Mouse (Mus musculus): ENCODE measurements around the gene Pax3.

The Pax3 gene

DNA sequence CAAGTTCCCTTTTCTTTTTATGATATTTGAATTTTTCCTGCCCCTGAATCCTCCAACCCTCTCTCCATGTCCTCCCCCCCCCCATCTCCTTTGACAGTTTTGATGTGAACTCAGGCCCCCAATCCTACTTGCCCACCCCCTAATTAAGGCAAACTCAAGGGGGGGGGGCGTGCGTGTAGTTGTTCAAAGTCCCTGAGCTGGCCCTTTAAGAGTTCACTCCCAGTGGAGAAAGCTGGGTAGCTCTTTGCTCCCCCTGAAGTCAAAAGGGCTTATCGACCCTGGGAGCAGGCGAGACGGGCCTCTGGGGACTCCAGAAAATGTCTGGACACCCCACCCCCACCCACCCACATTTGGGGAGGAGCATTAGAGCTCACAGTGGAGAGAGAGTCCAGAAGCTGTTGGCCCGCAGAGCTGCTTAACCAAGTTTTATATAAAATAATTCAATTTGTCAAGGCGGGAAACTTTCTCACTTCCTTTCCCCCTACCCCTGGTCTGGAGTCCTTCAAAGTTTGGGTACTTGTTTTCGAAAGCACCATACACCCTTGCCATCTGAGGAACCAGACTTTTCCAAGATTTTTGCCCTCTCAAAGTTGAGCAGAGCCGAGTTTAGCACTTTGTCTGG is 1.5 kb upstream of the Pax3 start:
- no peak for DNase-seq

DNA sequence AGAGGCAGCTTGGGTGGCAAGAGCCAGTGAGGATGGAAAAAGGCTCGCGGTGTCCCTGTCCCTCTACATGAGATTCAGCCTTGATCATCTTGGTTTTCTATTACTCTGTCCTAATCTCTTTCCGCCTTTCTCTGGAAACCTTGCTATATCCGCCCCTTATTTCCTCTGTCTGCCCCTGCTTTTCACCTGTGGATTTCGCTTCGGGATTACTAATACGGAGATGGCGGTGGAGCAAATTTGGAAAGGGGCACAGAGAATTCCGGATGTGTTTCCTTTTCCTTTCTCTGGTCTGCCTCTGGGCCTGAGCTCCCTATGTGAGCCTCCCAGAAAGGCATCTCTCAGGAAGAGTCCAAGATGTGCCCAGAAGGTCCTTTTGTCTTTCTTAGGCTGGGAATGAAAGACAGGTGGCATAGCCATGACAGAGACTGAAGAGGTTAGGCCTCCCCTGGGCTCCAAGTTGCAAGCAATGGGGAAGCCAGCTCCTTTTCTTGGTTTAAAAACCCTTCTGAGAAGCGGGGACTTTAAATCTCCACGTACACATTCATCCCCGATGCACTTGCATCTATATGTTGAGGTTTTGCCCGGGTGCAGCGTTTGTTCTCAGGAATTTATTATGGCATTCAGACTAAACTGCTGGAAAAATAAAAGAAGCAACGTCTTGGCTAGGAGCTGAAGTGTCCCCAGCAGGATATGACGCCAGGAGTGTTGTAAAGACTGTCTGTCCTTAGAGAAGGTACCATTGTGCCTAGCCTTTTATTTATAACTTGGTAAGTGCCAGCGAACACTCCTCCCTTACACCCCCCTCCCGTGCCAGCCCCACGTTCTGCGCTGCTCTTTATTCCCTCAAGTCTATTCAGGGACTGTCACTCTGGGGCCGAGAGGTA is 659 bp upstream of the Pax3 start:
- DNase-seq: no peak

GRCm38 (mm10) chr1:78195771-78196712 is 892 bp downstream of the Pax3 start:
- no peak for DNase-seq

- DNase-seq: no peak
Observed at GRCm38 (mm10) chr1:78195145-78195544, 1.8 kb downstream of the Pax3 start.

GRCm38 (mm10) chr1:78194381-78195047 is 2.4 kb downstream of the Pax3 start:
- DNase-seq: no peak

DNA sequence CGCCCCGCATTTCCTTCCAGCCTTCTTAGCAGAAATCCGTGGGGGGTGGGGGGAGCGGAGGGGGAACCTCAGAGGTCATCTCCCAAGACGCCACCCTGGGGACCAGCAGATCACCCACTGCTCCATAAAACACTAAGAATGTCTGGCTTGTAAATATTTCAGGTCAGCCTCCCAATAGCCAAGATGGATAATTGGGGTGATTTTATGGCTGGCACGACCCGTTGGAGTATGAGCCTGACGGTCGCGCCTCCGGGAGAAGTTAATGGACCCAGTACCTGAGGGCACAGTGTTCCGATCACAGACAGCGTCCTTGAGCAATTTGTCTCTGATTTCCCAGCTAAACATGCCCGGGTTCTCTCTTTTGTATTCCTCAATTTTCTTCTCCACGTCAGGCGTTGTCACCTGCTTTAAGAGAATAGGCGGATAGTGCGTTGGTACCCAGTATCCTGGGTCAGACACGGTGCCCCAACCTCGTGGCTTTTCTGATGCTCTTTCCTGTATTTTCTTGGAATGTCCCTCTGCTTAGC is 3.4 kb downstream of the Pax3 start:
- no peak for DNase-seq

GRCm38 (mm10) chr1:78192746-78193464 is 4.0 kb downstream of the Pax3 start:
- no peak for DNase-seq

GRCm38 (mm10) chr1:78192217-78192735 is 4.7 kb downstream of the Pax3 start:
- DNase-seq: no peak

GRCm38 (mm10) chr1:78191761-78192160 is 5.2 kb downstream of the Pax3 start:
- DNase-seq: no peak

DNA sequence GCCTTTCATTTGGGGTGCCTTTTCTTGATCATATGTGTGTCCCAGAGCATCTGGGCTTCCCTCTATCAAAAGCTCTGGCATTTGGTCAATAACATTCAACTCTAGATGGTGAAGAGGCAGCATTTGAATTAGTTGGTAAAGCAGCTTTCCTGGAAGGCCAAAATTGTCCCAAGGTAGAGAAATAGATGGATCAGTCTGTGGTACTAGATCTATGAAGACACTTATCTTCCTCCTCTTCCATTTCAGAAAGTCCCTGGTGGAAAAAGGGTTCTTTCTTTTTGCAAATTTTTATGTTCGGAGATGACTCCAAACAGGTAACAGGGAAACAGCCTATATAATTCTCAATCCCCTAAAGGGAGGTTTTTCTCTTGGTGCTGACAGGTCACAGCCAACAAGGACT is 5.6 kb downstream of the Pax3 start:
- DNase-seq: no peak

GRCm38 (mm10) chr1:78190386-78191111 is 6.4 kb downstream of the Pax3 start:
- no peak for DNase-seq

DNA sequence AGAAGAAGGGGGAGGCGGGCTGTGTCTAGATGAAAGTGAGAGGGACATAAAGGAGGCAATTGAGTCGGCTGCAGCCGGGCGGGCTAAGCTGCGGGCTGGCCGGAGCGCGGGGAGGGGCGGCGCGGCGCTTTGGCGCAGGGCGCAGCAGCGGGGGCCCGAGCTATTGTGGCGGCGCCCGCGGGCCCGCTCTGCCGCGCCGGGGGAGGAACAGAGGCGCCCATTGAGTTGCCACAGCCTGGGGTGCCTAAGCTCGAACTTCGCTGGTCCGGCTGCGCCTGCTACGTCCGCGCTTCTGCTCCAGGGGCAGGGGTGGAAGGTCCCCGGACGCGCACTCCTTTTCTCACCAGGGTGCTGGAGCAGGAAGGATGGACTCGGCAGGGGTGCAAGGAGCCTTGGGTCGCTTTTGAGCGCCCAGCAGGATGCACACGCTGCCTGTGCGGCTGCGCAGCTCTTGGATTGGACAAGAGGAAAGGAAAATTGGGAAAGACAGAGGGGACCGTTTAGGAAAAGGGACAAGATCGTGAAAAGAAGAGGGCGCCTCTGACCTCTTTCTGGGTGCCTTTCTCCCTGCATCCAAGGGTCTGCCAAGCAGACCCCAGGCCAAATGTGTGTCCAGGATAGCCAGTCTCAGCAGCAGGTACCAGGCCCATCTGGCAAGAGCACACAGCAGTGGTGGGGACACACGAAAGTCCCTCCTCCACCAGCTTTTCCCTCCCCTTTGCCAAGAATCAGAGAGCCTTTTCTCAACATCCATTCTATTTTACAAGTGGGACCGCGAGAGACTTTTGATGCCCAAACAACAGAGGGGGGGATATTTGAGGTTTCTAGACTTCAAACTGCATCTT is 7.2 kb downstream of the Pax3 start:
- no peak for DNase-seq

DNA sequence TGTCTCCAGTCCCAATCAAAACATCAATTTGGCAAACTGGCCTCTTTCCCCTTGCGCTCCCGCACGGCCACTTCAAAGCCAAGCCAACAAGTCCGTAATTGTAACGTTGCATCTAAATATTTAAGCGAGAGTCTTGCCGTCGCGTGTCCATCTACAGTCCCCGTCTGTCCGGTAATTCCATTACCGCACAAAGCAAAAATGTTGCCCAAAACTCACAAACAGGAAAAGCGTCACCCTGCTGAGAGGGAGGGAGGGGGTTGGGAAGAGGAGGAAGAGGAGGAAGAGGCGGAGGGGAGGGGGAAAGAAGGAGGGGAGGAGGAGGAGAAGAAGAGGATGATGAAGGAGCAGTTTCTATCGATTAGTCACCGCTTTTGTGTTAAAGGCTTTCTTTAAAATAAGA is 7.9 kb downstream of the Pax3 start:
- no peak for DNase-seq

DNA sequence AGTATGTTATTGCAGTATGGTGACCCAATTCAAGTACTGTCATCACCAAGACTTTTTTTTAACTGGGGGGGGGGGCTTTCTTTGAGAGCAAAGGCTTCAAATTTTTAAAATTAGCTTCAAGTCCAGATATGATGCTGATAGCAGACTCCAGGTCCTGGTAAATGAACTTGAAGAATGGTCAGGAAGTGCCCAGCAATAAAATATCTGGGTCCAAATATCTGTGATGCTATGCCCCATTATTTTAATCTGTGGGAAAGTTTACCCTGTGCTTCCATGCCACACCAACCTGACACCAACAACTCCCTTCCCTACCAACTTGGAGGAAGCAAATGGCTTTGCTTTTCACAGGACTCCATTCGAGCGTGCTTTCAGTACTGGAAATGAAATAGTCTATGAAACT is 8.6 kb downstream of the Pax3 start:
- DNase-seq: no peak

DNA sequence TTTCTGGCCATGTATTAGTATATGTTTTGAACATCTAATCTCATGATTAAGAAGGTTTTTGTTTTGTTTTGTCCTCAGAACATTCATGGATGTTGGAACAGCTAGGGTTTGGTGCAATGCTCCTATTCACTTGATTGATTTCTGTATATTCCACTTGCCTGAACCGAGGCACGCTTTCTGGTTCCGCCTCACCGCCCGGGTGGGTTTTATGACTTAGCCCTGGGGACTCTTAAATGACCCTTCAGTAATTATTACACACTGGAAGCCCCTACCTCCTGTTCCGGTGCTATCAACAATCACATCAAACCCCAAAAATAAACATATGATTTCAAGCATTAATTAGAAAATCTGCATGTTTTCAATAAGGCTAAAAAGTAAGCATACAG is 9.2 kb downstream of the Pax3 start:
- DNase-seq: no peak

GRCm38 (mm10) chr1:78187122-78187787 is 9.7 kb downstream of the Pax3 start:
- no peak for DNase-seq

DNA sequence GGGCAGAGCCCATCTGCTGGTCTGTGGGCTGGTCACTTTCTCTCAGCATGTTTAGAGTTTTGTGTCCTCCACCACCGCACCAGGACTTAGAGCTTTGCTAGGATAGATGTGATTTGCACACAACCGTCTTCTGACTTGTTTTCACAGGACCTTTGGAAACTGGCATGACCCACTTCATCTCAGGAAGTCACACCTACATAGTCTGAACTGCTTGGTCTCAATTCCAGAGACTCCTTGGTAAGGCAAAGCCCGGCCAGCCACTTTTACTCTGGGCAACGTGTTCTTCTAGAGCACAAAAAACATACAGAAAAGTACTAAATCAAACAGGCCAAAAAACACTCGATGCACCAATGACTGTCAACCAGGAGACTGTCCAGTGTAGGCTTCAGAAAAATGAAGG is 14.0 kb downstream of the Pax3 start:
- no peak for DNase-seq

DNA sequence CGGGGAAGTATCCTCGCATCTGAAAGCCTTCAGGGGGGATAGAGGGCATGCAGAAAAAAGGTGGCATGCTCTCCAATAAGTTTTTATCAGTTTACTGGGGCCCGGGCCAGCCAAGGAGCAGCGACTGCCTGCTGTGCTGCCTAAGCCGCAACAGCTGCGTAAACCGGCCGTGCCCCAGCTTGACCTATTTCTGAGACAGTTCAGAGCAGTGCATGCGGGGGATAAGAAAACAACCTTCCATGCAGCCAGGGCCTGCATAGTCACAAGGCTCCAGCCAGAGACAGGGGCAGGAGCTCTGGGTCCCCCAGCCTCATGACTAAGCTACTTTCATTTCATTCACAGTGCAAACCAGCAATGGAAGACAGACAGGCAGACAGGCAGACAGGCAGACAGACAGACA is 15.1 kb downstream of the Pax3 start:
- no peak for DNase-seq

- no peak for DNase-seq
Observed at GRCm38 (mm10) chr1:78172334-78172733, 24.6 kb downstream of the Pax3 start.
